Mouse (Mus musculus) macrophage (primary cell): ENCODE results near the gene Vcp. TPM values are rescaled to one million over a fixed set of nuclear protein-coding genes. Genes with fewer than 3 reads are reported as not detected.

Experiments used
- polyA plus RNA-seq: library from polyadenylated mRNA; stranded (reverse); fragments of 250-400 nt; gene quantifications from 3 replicates; pipeline ENCODE4 v1.2.4, GENCODE M21; 2018; ENCODE audit warnings: inconsistent platforms

Gene Vcp
- polyA plus RNA-seq, 1 experiment from 2014 or later = 191 TPM

Other genes with a start within 250 kb of the Vcp start
- not detected in 3 replicates for gene Ccl19, start 243.9 kb downstream of the Vcp start, polyA plus RNA-seq
- gene Ccl21a, start 226.5 kb downstream of the Vcp start, polyA plus RNA-seq = not detected in 3 replicates
- not detected in 3 replicates for gene Fam205a1, start 146.6 kb downstream of the Vcp start, polyA plus RNA-seq
- gene Gm12394, start 143.7 kb downstream of the Vcp start, polyA plus RNA-seq = not detected in 3 replicates
- gene Fam205c, start 126.3 kb downstream of the Vcp start, polyA plus RNA-seq = not detected in 3 replicates
- 0.12 to 0.16 TPM in 2 of 3 replicates, not detected in the other for gene Phf24, start 83.8 kb downstream of the Vcp start, polyA plus RNA-seq
- 7.1 to 8.8 TPM (median 7.8 TPM) in 3 replicates for gene Dnajb5, start 50.7 kb downstream of the Vcp start, polyA plus RNA-seq
- 0.24 TPM in 1 of 3 replicates, not detected in the others for gene 1700022I11Rik, start 30.9 kb downstream of the Vcp start, polyA plus RNA-seq
- 4.6 to 9.0 TPM (median 7.8 TPM) in 3 replicates for gene Fancg, start 10.0 kb upstream of the Vcp start, polyA plus RNA-seq
- 2.5 to 5.6 TPM (median 4.2 TPM) in 3 replicates for gene Pigo, start 25.3 kb upstream of the Vcp start, polyA plus RNA-seq
- gene Stoml2, start 31.2 kb upstream of the Vcp start, polyA plus RNA-seq = 35.0 to 52.0 TPM (median 48.6 TPM) in 3 replicates
- 31.7 to 44.7 TPM (median 36.4 TPM) in 3 replicates for gene Fam214b, start 45.7 kb upstream of the Vcp start, polyA plus RNA-seq
- gene Unc13b, start 58.4 kb upstream of the Vcp start, polyA plus RNA-seq = 0.18 to 0.37 TPM (median 0.36 TPM) in 3 replicates